Mouse (Mus musculus): ENCODE results near the gene Zfp747. TPM values are rescaled to one million over a fixed set of nuclear protein-coding genes. Genes with fewer than 3 reads are reported as not detected.

Zfp747 gene
- polyA plus RNA-seq, 1 experiment from 2014 or later: 5.4 TPM

- 94% methylated on average over 8 of the region's 8 CpGs for WGBS
- no peak overlapping the region for H3K27ac ChIP-seq (replicated peaks)
- H3K27me3 ChIP-seq (ENCODE audit: control insufficient read depth, insufficient read depth, low read length): no peaks in the 10 kb centered on the region
- no peak for ATAC-seq (ENCODE audit: low FRiP score, low TSS enrichment)
- H3K4me2 ChIP-seq (replicated peaks; ENCODE audit: low read depth): no peak overlapping the region
- H3K36me3 ChIP-seq (ENCODE audit: control insufficient read depth, insufficient read depth, low read length): peaks cover 3% of the 10 kb centered on the region; the same call in 1 of the 2 replicates
- H3K4me3 ChIP-seq (ENCODE audit: low read depth, low read length): no peak overlapping the region
- no peaks in the 10 kb centered on the region; the same call in 1 of the 2 replicates for H3K4me1 ChIP-seq (replicated peaks; ENCODE audit: control insufficient read depth, insufficient read depth)
- DNase-seq (ENCODE audit: low spot score): no peak
- no peak overlapping the region for H3K9ac ChIP-seq (ENCODE audit: low read length)
- TF ChIP-seq EP300 (optimal IDR thresholded peaks at IDR 0.05): no peak
- TF ChIP-seq CTCF (IDR thresholded peaks at IDR 0.05; ENCODE audit: low read depth): no peak
- no peaks in the 10 kb centered on the region for H3K9me3 ChIP-seq (ENCODE audit: control insufficient read depth, low read length)
Measured at GRCm38 (mm10) chr7:127341356-127341755, 34.5 kb downstream of the Zfp747 start.

DNA sequence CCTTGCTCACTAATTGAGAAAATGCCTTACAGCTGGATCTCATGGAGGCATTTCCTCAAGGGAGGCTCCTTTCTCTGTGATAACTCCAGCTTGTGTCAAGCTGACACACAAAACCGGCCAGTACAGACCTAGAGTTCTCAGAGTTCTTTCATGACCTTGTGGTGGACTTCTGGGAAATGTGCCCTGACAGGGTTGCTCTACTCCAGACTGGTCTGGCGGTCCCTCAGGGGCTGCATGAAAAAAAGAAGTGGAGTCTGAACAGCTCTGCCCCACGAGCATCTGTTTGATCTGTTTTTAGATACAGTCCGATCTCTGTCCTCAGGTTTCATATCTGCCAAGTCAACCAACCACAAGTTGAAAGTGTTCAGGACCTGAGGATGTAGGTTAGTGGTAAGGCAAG lies 38.2 kb downstream of the Zfp747 start:
- Histone ChIP-seq H3K9ac (ENCODE audit: low read length) (no peak overlapping the region), H3K9me3 (ENCODE audit: control insufficient read depth, low read length) (no peaks in the 10 kb centered on the region), H3K4me1 (replicated peaks; ENCODE audit: control insufficient read depth, insufficient read depth) (no peaks in the 10 kb centered on the region), H3K36me3 (ENCODE audit: control insufficient read depth, insufficient read depth, low read length) (no peaks in the 10 kb centered on the region), H3K27ac (replicated peaks) (no peak overlapping the region), H3K27me3 (ENCODE audit: control insufficient read depth, insufficient read depth, low read length) (no peaks in the 10 kb centered on the region), H3K4me3 (ENCODE audit: low read depth, low read length) (no peak overlapping the region), H3K4me2 (replicated peaks; ENCODE audit: low read depth) (no peak overlapping the region)
- no peak for DNase-seq (ENCODE audit: low spot score)
- WGBS: 62% methylated on average over 4 of the region's 4 CpGs
- TF ChIP-seq CTCF (IDR thresholded peaks at IDR 0.05; ENCODE audit: low read depth) (no peak), EP300 (optimal IDR thresholded peaks at IDR 0.05) (no peak)
- ATAC-seq (ENCODE audit: low FRiP score, low TSS enrichment): no peak

DNA sequence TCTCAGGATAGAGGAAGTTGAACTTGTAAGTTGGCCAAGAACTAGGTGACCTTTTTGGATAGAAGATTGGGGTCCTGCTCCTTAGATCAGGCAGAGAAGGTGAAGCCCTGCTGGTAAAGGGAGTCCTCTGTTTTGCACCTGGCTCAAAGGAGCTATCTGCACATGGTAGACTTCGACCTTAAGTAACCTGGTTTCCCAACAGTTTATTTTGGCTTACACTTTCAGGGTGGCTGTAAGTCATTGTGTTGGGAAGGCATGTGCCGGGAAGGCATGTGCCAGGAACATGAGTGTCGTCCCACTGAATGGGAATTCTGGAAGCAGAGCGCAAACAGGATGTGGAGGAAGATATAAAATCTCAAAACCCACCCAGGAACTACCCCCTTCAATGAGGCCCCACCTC lies 40.2 kb downstream of the Zfp747 start:
- H3K9me3 ChIP-seq (ENCODE audit: control insufficient read depth, low read length): no peaks in the 10 kb centered on the region
- no peak overlapping the region for H3K4me2 ChIP-seq (replicated peaks; ENCODE audit: low read depth)
- H3K4me1 ChIP-seq (replicated peaks; ENCODE audit: control insufficient read depth, insufficient read depth): no peaks in the 10 kb centered on the region
- DNase-seq (ENCODE audit: low spot score) (no peak), ATAC-seq (ENCODE audit: low FRiP score, low TSS enrichment) (no peak)
- no peak for TF ChIP-seq EP300 (optimal IDR thresholded peaks at IDR 0.05)
- no peak for TF ChIP-seq CTCF (IDR thresholded peaks at IDR 0.05; ENCODE audit: low read depth)
- 82% methylated on average over 4 of the region's 4 CpGs for WGBS
- no peak overlapping the region for H3K4me3 ChIP-seq (ENCODE audit: low read depth, low read length)
- H3K36me3 ChIP-seq (ENCODE audit: control insufficient read depth, insufficient read depth, low read length): no peaks in the 10 kb centered on the region
- no peak overlapping the region for H3K27ac ChIP-seq (replicated peaks)
- H3K9ac ChIP-seq (ENCODE audit: low read length): no peak overlapping the region
- H3K27me3 ChIP-seq (ENCODE audit: control insufficient read depth, insufficient read depth, low read length): no peaks in the 10 kb centered on the region

DNA sequence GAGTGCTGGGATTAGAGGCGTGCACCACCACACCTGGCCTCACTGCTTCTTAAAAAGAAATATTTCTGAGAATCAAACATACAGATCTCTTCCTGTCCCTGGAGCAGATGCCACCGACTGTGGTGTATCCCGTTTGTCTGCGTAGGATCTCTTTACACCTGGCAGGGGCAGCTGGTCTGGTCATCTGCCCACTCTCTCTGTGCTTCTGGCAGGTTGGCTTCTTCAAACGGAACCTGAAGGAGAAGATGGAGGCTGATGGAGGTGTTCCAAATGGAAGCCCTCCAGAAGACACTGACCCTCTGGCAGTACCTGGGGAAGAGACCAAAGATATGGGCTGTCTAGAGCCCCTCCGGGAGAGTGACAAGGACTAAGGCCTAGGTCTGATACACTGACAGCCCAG lies 42.6 kb downstream of the Zfp747 start:
- no peak overlapping the region for H3K9ac ChIP-seq (ENCODE audit: low read length)
- DNase-seq (ENCODE audit: low spot score) (no peak), ATAC-seq (ENCODE audit: low FRiP score, low TSS enrichment) (no peak)
- H3K27ac ChIP-seq (replicated peaks): no peak overlapping the region
- WGBS: 84% methylated on average over 6 of the region's 6 CpGs
- no peaks in the 10 kb centered on the region for H3K4me1 ChIP-seq (replicated peaks; ENCODE audit: control insufficient read depth, insufficient read depth)
- no peaks in the 10 kb centered on the region for H3K27me3 ChIP-seq (ENCODE audit: control insufficient read depth, insufficient read depth, low read length)
- TF ChIP-seq EP300 (optimal IDR thresholded peaks at IDR 0.05) (no peak), CTCF (IDR thresholded peaks at IDR 0.05; ENCODE audit: low read depth) (no peak)
- no peak overlapping the region for H3K4me3 ChIP-seq (ENCODE audit: low read depth, low read length)
- no peaks in the 10 kb centered on the region for H3K36me3 ChIP-seq (ENCODE audit: control insufficient read depth, insufficient read depth, low read length)
- no peaks in the 10 kb centered on the region for H3K9me3 ChIP-seq (ENCODE audit: control insufficient read depth, low read length)
- H3K4me2 ChIP-seq (replicated peaks; ENCODE audit: low read depth): no peak overlapping the region

- Histone ChIP-seq H3K36me3 (ENCODE audit: control insufficient read depth, insufficient read depth, low read length) (no peaks in the 10 kb centered on the region), H3K27me3 (ENCODE audit: control insufficient read depth, insufficient read depth, low read length) (no peaks in the 10 kb centered on the region), H3K4me2 (replicated peaks; ENCODE audit: low read depth) (no peak overlapping the region), H3K4me3 (ENCODE audit: low read depth, low read length) (no peak overlapping the region), H3K4me1 (replicated peaks; ENCODE audit: control insufficient read depth, insufficient read depth) (no peaks in the 10 kb centered on the region), H3K27ac (replicated peaks) (no peak overlapping the region), H3K9ac (ENCODE audit: low read length) (no peak overlapping the region), H3K9me3 (ENCODE audit: control insufficient read depth, low read length) (no peaks in the 10 kb centered on the region)
- no peak for ATAC-seq (ENCODE audit: low FRiP score, low TSS enrichment)
- DNase-seq (ENCODE audit: low spot score): no peak
- WGBS: 61% methylated on average over 2 of the region's 2 CpGs
- TF ChIP-seq CTCF (IDR thresholded peaks at IDR 0.05; ENCODE audit: low read depth) (no peak), EP300 (optimal IDR thresholded peaks at IDR 0.05) (no peak)
Measured at GRCm38 (mm10) chr7:127326685-127327084, 49.2 kb downstream of the Zfp747 start.

DNA sequence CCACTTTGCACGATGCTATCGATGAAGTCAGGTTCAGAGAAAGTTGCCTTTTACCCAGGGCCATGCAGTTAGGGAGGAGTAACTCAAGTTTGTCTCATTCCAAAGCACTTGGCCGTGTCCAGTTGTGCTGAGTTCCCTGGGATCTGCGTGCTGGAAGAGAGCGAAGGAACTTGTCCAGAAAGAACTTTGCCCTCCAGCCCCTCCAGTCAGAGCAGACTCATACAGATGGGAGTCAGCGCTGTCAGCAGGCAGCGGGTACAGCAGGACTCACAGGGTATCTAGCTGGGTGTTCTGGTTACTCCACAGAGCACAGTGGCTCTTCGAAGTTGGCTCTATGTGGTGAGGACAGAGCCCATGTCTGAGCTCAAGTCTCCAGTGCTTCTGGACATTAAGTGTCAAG lies 50.3 kb downstream of the Zfp747 start:
- no peaks in the 10 kb centered on the region for H3K27me3 ChIP-seq (ENCODE audit: control insufficient read depth, insufficient read depth, low read length)
- 79% methylated on average over 8 of the region's 8 CpGs for WGBS
- no peaks in the 10 kb centered on the region for H3K36me3 ChIP-seq (ENCODE audit: control insufficient read depth, insufficient read depth, low read length)
- H3K4me2 ChIP-seq (replicated peaks; ENCODE audit: low read depth): no peak overlapping the region
- no peaks in the 10 kb centered on the region for H3K9me3 ChIP-seq (ENCODE audit: control insufficient read depth, low read length)
- H3K4me1 ChIP-seq (replicated peaks; ENCODE audit: control insufficient read depth, insufficient read depth): no peaks in the 10 kb centered on the region
- H3K4me3 ChIP-seq (ENCODE audit: low read depth, low read length): no peak overlapping the region
- TF ChIP-seq EP300 (optimal IDR thresholded peaks at IDR 0.05): no peak
- no peak for TF ChIP-seq CTCF (IDR thresholded peaks at IDR 0.05; ENCODE audit: low read depth)
- DNase-seq (ENCODE audit: low spot score) (no peak), ATAC-seq (ENCODE audit: low FRiP score, low TSS enrichment) (no peak)
- H3K27ac ChIP-seq (replicated peaks): no peak overlapping the region
- no peak overlapping the region for H3K9ac ChIP-seq (ENCODE audit: low read length)

Data from stomach, postnatal 0 days (tissue).